Mouse (Mus musculus) right cerebral cortex, postnatal 14 days (tissue): ENCODE results near the gene Gm47429.
"Not testable (repeated sequence)": the region's sequence is repeated elsewhere in the genome, so short reads cannot be mapped to it uniquely, and the experiment has no call there.

ENCODE experiments used
- DNase-seq: peaks from one replicate; pipeline ENCODE4 v3.0.0; 2022

Gm47429 gene

DNA sequence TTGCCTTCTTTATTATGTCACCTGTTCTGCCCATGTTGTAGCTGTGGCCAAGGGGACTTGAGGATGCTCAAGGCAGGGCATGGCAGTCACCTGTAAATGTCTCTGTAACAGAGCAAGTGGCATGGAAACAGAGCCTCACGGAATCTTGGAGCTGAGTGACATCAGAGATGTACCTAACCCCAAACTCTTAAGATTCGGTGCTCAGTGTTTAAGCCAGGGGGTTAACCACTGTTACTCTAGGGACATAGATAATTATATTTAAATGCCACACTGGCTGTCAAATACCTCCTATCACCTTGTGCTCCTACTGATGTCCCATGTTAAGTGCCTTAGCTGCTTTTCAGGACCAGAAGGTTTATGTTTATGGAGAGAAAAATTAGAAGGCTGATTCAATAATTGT lies at the start of gene Gm47429:
Gene Gm47429, minus strand, starts transcription at position 101 of the 400 bp plus-strand sequence.
- no peak for DNase-seq

DNA sequence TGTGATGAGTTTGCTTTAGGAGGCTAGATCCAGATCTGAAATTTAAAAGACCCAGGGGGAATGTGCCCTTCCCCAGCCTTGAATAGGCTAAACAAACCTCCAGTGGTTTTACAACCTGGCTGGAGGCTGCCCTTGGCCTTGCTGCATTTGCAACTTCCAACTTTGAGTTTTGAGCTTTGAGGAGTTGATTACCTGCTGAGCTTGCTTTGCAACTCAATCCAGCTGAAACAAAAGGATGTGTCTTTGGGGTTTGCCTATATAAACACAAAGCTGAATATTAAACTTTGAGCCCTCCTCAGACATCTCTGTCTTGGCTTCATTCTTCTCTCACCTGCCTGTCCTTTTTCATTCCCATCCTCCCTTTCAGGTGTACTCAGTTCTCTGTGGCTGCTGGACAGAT lies 44.8 kb upstream of the Gm47429 start:
- DNase-seq, result not testable (repeated sequence)

DNA sequence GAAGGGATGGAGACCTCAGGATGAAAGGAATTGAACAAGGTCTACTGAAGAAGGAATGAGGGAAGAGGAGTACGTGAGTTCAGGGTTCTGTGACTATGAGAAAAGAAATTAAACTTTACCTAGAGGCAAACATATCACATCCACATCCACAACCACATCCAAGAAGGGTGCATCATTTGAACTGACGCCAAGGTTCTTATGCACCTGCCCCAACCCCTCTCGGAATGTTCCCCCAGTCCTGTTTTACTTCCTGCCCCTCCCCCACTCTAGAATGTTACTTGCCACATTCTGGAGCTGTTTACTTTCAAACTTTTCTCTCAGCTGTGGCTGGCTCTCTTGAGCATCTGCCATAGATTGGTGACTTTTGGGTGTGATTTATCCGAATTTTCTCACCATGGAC lies 23.3 kb upstream of the Gm47429 start, which contains the start of gene Nutm2:
Gene Nutm2, plus strand, starts transcription at position 301 of the 400 bp plus-strand sequence.
- DNase-seq, result no peak

DNA sequence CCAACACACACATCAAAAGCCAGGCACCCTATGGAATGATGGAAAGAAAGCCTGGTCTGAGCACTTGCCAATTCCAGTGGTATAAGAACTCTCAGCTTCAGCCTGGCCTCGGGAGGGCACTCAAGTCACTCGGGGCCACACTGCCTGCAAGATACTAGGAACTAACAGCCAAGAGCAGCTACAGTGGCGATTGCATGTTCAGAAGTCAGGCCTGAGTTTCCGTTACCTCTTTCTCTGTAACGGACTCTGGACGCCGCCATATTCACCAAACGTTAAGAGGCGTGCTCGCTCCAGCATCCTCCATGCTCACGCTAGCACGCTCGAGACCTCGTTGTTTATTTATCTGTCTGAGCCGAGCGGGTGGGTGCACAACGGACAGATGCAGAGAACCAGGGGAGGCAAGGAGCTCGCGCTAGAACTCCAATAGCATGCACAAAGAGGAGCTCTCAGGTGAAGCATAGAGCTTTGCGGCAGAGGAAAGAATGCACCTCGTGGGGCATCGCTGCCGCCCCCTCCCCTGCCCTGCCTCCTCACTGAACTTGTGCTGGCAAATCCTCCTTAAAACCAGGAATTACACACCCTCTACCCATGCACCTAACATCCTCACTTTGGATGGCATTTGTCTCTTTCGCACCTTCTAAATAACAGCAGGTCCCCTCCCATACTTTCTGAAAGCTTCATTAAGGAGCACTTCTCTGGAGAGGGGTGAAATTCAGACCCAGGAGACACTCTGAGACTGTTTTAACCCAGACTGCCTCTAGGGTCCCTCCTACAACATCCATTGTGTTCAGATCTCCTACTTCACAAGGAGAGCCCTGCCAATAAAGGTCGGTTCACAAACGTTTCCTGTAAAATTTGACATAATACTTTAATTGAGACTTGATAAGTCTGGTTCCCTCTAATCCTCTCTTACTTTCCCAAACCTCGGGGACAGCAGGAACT lies 21.2 kb upstream of the Gm47429 start:
- no peak for DNase-seq

DNA sequence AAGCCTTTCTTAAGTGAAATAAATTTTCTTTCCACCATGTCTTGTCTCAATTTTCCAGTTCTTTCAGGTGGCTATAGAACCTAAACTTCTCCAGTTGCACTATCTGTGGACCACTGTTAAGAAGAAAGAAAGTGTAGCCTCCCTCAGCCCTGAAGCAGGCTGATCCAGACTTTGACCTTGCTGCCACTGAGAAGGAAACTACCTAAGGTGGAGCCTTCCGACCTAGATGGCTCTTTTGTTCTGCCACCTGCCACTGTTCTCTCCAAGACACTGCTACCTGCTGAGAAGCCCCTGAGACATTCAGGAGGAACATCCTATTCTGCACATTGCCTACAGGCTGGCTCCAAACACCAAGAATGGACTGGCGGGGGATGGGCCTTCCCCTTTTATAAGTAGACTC lies 16.7 kb upstream of the Gm47429 start:
- not testable (repeated sequence) for DNase-seq

DNA sequence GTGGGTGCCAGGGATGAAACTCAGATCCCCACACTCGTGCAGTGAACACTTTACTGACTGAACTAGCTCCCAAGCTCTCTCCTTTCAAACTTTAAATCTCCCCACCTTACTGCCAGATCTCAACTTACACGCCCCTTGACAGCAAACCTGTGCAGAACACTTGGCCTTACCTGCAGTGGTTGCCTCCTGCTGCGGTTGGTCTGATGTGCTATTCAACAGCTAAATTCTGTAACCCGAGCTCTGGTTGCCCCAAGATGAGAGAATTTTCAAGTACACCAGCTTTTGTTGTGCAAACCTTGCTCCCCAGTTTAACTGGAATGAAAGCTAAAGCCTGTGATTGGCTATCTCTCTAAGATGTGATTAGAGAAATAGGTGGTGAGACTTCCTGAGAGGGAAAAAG lies 9.7 kb upstream of the Gm47429 start:
- DNase-seq, result no peak

DNA sequence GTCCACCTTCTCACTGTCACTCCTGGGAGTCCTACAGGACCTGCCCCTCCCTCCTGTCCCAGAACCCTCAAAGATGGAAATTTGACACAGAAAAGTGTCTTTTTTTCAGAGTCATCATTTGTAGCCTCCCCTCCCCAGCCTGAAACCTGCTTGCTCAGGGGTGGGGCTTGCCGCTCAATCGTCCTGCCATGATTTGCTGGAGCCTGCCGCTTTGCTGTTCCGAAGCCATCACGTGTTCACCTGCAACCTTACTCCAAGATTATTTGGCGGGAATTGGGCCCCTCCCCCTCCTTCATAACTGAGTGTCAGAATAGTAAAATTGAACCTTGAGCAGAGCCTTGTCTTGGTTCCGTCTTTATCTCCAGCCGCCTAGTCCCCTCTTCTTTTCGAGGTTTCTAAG lies 8.6 kb upstream of the Gm47429 start:
- not testable (repeated sequence) for DNase-seq

DNA sequence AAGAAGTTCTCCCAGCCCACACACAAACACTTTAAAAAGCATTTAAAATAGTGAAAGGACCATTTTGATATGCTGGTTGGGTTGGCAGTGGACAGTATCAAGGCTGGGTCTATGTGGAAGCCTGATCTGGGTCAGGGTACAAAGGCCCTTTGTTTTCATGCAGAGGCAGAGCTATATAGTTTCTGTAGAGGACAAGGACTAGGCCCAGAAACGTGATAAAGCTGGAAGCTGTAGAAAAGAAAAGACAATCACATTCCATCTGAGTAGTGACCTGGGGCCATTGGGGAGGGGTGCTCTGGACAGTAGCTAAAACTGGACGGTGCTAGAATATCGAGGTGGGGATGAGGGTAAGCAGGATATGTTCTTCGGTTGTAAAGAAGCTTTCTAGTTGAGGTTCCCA lies 1.5 kb upstream of the Gm47429 start:
- no peak for DNase-seq

DNA sequence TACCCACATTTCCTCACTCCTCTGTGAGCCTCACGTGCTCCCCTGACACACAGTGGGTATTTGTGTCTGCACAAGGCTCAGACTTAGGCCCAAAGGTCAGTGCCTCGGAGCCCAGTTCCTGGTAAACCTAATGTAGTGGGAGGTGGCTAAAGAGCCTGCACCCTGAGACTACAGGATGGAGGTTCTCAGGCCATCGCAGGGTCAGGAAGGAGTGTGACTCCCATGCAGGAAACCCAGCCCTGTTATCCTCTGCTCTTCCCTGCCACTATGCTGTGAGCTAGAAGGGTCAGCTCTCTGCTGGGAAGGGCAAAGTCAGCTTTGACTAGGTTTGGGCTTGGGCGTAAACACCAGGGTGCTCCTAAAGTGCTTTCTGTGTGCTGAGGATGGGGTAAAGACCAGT lies 17.0 kb downstream of the Gm47429 start:
- no peak for DNase-seq

DNA sequence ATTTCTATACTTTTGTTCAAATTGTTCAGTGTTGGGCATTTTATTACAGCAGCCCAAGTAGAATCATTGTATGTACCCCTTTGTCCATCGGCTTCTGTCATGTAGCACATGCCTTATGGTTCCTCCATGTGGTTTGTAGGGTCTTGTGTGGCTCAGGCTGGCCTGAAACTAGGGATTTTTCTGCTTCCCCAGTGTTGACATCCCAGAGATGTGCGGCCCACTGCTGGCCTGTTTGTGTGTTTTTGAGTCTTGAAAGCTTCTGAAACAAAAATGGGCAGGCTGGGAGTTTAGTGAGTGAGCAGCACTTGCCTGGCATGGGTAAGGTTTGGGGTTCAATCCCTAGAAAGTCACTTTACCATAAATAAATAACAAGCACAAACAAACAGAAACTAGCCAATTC lies 19.2 kb downstream of the Gm47429 start:
- no peak for DNase-seq

DNA sequence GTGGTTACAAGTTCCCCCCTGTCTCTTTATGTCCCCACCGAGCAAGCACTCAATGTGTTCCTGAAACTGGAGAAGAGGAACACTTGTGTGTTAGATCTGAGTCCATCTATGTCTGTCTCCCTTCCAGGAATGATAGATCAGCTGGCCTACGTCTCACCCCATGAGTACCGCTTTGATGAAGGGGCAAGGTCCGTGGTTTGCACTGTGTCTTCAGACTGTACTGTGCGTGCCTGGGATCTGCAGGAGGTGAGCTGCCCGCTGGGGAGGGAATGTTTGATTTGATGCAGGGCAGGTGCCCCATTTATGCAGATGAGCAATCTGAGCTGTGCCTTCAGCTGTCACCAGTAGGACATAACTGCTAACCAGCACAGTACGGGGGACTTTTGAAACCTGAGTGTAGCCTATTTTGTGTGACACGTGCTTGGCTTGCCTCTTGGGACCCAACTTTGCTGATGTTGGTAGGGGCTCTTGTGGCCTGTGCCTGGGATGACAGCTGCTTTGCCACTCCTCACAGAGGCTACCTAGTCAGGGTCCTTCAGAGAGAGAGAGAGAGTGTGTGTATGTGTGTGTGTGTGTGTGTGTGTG lies 20.0 kb downstream of the Gm47429 start:
- no peak for DNase-seq

DNA sequence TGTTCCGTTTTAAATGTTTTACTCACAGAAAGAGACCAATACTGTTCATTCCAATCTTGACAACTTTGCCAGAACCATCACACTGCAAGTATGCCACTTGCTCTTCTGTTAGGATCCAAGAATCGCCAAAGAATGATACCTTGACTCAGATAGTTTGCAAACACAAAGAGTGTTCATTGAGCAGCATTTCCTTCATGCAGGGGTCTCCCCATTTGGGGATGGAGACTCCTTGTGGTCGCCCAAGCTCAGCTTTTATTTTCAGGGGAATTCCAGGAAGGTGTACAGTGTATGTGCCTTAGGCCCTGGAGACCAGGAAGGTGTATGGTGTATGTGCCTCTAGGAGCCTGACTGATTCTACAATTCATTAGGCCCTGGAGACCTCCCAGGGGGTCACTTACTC lies 25.3 kb downstream of the Gm47429 start:
- DNase-seq, result no peak

DNA sequence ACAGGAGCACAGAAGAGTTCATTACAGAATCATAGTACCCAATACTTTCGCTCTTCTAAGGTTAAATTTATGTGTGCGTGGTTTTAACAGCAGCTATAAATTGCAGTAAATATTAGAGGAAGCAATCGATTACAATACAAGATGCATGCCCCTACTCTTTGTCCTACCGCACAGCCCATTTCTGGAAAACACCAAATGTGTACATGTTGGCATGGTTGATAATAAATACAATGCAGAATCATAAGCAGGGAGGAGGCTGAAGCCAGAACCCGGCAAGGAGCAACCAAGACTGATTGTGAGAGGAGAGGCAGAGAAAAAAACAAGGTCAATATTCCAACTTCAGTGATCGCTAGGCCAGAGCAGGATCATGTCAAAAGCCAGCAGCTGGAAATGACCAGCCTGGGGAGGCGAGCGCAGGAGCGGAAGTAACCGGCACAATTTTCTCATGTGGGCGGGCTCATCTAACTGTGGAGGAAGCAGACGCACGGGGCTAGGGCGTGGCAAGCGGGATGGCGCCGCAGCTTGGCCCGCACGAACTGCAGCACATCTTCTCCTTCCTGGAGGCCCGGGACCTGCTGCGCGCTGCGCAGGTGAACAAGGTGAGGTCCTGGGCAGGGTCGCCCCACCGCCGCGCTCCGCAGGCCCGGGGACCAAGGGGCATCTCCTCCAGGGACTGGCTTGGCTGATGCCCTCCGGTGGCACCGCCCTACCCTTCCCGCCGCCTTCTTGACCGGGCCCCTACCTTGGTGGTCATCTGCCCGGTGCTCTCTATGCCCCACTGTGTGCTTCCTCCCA lies 26.1 kb downstream of the Gm47429 start, which contains the start of gene Fbxw17:
Gene Fbxw17, plus strand, starts transcription at position 476 of the 795 bp plus-strand sequence.
- peak; percentile 75 for DNase-seq
